Mouse (Mus musculus): Measurements from ENCODE around the gene Ttll5.

Ttll5 gene

DNA sequence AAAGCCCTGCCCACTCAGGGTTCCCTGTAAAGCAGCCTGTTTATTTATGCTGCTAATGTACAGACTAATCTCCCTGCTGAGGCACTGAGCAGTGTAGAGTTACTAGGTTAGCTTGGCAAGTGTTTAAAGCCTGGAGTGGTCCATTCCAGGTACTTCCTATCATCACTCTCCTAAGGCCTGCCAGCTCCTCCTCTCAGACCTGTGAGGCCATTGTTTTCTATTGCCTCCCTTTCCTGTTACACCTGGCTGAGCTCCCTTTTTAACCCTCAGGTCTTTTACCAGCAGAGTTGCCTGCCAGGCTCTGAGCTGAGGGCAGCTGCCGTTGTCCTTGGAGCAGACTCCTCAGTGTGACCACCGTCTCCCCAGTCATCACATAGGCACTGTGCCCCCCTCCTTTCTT, 146.3 kb downstream of the Ttll5 start:
- no peak for DNase-seq

DNA sequence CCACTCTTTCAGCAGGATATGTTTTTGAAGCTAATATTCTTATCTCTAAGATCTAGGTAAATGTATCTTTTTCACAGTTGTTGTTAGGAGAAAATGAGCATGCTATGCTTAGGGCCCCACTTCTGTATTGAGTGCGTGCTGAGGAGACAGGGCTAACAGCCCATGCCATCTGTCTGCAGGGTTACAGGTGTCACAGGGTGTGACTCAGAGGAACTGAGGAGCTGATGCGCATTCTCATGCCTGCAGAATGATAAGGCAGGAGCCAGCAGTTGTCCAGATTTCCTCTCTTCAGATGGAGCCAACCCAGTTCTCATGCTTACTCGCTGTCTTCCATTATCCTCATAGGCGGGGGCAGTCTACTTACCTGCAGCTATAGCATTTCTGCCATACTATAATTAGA, 147.2 kb downstream of the Ttll5 start:
- DNase-seq: peak; percentile 25

DNA sequence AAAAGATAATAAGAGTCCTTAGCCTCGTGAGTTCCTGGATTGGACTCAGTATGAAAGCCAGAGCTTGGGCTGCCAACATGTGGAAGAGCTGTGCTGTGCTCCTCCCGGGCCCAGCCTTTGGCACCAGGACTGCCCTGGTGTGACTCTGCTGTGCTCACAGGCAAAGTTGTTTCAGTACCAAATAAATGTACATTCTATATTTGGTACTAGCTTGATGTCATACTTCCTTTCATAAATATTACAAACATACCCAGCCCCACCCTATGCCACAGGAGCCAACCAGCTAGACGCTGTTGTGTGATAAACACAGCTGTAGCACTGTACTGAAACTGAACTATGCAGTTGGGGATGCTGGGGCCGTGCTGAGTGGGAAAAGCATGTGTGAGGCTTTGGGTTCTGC, 149.1 kb downstream of the Ttll5 start:
- DNase-seq: no peak

DNA sequence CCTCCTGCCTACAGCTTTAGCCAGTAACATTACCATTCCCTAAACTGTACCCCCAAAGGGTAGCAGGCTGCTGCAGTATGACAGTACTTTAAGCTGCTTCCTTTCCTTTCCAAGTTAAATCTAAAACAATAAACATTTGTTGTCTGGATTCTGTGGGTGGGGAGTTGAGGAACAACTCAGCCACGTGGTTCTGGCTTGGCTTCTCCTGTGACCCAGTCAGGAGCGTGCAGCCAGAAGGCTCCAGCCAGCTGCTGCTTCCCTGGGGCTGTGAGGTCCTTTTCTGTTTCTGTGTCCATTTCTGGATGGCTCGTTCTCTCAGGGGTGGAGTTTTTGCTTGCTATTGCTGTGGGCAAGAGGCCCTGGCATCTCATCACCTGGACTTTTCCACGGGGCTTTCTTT, 149.6 kb downstream of the Ttll5 start:
- no peak for DNase-seq

DNA sequence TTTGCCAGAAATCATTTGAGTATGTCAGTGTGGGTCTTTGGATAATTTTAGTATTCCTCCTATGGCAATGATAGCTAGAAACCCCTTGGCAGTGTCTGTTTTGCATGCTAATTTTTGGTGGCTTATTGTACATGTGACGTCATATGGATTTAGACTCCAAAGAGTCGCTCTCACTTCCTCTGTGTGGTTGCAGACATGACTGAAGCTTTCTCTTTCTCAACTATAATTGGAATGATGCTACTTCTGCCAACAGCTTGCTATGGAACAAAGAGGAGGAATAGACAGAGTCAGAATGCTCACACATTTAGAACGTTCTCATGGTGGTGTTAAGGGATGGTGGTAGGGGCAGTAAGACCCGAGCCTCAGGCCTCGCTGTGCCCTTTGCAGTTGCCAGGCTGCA, 155.5 kb downstream of the Ttll5 start:
- no peak for DNase-seq

DNA sequence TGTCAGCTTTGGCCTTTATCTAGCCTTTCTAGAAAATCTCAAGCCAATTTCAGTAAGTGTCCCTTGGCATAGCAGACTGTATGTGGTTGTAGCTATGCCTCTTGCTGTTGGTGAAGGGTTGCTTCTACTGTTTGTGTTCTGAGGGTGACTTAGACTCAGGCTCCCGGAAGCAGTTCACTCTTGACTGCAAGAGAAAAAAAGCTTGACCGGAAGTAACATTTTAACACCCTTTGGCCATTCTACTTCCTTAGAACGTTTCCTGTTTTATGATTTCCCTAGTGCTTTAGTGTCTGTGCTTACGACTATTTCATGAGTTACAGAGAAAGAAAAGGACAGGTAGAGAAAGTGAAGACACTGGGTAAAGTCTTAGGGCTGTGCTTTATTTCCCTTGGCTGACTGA, 161.1 kb downstream of the Ttll5 start:
- DNase-seq: no peak

DNA sequence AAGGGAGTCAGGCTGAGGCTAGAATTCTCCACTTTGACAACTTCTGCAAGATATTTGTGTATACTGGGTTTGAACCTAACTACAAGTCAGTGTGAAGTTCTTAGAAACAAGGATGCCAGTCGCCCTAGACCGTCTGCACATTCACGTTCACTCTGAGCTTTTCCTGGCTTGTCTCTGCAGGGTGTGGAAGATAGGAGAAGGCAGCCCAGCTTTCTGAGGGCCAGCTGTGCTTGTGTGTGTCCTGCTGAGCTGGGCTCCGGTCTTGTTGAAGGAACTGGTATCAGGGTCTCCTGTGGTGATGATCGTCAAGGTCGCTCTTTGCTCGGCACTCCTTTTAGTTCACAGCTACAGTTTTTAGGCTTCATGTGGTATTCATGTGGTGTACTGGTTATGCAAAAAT, 161.6 kb downstream of the Ttll5 start:
- no peak for DNase-seq

DNA sequence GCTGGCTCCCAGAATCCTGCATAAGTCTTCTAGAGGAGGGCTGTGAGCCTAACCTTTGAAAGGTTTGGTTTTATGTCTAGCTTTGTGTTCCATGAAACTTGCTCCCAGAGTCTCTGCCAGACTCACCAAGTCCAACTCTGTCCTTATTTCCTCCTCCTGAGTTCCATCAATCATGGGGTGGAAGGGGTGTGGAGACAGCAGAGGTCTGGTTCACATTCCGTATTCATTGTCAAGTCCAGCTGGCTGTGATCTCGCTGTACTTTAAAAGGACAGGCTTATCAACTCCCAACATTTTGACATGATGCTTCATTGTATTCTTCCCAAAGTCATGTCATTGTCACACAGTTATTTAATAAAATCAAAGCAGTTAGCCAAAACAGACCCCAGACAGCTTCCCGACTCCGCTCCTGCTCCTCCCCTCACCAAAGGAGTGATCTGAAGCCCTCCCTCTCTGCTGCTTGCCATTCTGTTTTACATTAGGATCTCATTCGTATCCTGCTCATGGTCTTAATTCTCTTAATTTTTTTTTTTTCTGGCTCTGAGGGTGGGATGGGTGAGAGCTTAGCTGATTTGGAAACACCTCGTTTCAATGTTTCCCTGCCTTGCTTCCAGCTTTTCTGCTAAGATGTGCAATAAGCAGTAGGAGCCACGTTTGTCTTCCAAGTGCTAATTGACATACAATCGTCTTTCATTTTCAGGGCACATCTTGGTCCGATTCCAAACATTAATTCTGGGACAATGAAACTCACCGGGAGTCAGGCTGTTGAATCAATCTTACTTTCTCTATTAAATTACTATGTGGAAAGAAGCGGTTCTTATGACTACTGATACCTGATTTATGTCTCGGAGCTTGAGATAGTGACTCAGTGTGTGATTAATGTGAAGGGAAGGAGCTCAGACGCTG, 162.3 kb downstream of the Ttll5 start:
- no peak for DNase-seq

DNA sequence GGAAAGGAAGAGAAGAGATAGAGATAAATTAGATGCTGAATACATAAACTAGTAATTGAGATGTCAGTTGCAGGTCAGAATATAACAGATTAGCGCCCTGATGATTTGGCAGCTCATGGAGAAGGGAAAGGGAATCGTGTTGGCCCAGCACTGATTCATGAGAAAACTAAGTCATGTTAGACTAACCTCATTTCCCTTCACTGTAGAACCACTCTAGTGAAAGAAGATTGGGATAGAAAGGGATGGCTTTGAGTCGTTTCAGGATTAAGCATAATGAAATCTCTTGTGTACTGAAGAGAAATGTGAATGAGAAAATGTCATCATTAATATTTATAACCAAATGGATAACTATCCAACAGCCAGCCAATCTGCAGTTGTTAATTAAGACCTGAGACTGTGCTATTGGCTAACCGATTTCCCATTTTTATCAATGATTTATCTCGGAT, 163.0 kb downstream of the Ttll5 start:
- DNase-seq: no peak

DNA sequence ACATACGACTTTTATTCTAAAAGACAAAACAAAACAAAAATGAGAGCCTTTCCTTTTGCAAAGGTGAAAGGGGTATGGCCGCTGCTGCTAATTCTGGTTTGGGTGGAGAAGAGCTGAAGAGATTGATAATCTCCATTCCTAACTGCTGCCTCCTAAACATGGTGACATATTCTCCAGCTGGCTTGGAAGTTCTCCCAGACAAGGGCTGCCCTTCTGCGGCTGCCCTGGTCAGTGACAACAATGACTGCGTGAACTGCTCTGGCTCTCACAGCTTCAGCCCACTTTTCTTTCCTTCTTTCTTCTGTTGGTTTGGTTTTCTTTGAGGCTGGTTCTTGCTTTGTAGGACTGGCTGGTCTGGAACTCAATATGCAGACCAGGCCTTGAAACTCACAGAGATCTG, 163.7 kb downstream of the Ttll5 start:
- no peak for DNase-seq

DNA sequence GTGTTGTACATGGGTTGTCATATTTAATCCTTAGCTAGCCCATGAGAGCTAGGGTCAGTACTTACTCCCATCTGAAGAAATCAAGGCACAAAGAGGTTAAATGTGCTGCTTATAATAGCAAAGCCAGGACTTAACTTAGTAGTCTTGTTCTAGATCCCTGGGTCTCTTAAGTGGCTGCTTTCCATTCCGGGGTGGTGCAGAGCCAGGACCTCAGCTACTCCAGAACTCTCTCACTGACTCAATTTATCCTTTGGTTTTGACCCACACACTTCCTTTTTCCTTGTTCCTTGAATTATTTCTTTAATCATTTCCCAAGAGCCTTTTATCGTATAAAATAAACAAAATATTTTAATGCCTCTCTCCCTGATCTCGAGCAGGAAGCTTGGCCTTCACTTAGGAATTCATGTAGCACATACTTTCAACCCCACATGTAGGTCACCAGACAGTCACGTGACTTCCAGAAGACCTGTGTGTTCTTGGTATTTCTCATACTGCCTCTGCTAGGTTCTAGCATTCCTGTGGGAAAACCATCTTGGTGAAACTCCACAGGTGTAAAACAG, 164.4 kb downstream of the Ttll5 start:
- DNase-seq: no peak

DNA sequence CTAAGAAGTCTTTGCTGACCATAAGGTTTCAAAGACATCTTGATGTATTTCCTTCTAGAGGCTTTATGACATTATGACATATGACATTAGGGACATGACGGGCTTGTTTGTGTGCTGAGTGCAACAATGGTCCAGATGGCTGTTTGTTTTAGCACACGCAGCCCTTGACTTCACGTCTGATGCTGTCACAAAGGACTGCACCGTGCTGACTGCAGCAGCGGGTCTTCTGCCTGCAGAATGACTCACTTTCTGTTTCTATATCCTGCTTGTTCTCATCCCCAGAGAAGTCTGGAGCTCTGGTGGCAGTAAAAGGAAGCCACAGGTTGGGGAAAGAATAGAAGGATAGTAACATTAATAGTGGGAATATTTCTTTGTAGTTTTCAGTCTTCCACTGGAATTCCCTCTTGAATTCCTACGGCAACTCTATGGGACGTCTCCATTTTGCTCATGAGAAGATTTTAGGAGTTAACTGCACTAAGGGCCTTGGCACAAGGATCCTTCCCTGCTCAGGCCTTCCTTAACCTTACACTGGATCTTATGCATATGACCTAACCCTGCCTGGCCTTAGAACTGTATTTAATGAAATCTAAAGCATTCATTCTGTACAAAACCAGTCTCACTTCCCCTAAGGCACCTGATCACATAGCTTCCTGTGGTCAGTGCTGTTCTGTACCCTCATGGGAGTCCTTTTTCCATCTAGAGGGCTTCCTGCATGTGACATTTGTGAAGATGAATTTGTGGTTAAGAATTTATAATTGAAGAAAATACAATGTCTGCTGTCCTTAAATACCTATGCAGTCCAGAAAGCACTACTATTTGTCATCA, 167.8 kb downstream of the Ttll5 start:
- DNase-seq: no peak

DNA sequence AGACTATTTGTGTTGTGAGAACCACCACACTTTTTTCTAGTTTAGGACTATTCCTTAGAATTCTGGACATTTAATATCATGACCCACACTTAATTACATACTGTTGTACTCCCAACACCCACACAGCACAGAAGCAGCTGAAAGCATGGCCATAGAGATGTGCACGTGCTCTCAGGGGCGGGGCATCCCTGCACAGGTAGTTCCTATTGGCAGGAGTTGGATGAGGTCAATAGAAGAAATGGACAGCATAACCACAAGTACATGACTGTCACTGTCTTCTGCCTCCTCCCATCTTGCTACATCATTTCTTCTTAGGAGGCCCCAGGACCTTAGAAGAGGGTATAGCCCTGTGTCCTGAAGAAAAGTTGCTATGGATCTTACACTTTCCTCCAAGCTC, 168.4 kb downstream of the Ttll5 start:
- no peak for DNase-seq

DNA sequence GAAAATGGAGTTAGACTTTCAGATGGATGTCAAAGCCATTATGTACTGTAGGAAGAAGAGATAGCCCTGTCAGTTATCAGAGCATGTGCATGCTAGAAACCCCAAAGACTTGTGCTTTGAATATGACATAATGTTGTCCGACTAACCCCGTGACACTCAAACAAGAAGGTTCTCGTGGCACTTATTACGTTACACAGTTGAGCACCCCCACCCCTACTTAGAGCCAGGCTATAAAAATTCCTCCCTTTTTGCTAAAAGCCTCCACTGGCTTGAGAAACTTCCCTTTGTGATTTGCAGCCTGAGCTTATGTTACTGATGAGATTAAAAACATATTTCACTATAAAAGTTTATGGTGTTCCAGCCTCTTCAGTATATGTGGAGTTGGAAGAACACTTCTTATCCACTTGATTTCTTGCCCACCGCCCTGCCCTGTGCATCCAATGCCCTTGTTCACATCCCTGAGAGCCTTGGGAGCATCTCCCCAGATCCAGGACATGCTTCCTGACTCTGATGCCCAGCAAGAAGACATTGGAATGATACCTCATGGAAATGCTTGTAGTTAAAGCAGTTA, 169.4 kb downstream of the Ttll5 start:
- DNase-seq: no peak

DNA sequence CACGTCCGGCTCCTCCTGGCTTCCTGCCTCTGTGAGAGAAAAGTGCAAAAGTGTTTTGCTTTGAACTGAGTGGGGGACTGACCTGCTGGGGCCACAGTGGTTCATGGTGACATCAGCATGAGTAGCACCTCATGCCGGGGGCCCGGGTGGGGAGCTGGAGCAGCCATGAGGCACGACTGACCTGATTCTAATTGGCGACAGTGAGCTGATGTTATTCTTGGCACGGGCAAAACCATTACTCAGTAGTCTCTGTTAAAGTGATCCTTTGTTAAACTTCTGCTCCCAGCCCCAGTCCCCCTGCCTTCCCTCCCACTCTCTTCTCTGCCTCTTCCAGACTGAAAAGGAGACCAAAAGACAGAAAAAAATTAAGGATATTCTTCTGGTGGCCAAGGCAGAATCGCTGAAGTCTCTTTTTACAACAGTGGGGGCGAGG, 176.2 kb downstream of the Ttll5 start:
- DNase-seq: no peak

DNA sequence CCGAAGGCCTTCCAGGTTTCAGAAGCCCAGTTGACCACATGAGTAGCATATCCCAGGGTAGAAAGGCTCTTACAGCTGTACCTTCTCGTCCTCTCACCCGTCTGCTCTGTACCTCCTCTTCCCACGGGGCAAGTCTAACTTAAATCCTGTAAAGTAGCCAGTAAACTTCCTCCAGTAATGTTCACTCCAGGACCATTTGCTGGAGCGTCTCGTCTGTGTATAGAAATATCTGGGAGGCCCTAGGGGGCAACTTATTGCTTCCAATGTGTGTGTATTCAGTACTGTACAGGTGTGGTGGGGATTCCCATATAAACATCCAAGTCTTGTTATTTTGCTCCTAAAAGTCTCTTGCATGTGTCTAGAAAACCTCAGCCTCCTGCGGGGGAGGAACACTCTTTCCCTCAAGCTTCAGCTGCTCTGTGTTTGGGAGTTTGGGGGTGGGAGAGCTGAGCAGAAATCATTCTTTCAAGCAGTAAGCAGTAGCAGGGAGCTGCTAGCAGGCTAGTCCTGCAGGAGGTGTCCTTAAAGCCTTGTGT, 176.7 kb downstream of the Ttll5 start:
- no peak for DNase-seq

DNA sequence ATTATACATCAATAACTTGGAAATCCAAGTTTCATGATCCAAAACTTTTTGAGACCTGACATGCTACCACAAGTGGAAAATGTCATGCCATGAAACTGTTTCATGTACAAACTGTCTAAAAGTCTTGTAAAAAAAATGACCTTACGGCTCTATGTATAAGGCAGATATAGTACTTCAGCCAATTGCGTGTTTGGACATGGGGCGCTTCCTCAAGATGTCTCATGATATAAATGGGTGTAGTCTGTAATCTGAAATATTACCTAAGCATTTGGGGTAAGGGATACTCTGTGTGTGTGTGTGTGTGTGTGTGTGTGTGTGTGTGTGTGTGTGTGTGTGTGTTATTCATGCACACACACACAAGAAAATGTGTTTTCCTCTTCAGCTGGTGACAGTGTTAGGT, 180.2 kb downstream of the Ttll5 start:
- DNase-seq: no peak

DNA sequence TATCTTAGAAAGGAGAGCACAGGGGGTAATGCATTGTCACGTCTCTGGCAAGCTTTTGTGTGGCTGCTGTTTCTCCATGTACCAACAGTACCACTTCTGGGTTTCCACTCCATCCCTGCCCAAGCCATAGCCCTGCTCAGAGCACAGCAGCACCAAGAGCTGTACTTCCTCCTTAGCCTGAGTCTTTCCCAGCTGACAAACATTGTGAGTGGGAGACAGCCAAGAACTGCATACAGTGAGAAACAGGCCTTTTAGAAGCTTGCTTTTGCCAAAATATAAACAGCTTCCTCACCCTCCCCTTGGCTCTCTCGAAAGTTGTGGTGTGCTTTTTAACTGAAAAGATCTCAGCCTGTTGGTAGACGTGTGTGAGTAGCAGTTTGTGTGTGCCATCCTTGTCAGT, 182.9 kb downstream of the Ttll5 start:
- no peak for DNase-seq

DNA sequence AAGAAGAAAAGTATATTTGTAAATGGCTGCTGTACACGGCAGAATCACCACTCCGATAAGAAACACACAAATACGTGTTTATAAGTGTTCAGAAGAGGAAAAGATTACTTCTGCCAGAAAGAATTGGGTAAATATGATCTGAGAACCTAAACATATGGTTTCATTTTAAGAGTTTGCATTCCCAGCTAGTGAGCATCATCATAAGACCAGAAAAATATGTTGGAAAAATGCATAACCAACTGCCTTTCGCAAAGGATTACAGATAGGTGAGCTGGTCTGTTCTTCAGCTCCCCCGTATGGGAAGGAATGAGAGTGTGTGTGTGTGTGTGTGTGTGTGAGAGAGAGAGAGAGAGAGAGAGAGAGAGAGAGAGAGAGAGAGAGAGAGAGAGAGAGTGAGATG, 186.2 kb downstream of the Ttll5 start:
- no peak for DNase-seq

DNA sequence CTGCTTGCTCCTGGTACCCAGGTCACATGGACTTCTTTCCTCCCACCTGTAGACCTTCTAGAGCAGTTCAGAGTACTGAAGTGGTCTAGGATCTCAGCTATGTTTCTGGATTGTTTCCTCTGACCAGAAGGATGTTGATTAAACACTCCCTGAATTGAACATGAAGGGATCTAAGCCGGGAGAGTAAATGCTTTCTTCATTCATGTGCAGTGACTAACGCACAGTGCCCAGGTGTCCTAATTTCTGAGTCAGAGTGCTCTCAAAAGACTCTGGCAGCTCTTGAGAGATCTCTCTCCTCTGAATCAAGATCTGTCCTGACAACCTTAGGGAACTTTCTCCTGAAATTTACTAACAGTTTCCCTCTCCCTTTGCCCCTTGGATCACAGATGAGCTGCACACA, 187.7 kb downstream of the Ttll5 start:
- DNase-seq: no peak

DNA sequence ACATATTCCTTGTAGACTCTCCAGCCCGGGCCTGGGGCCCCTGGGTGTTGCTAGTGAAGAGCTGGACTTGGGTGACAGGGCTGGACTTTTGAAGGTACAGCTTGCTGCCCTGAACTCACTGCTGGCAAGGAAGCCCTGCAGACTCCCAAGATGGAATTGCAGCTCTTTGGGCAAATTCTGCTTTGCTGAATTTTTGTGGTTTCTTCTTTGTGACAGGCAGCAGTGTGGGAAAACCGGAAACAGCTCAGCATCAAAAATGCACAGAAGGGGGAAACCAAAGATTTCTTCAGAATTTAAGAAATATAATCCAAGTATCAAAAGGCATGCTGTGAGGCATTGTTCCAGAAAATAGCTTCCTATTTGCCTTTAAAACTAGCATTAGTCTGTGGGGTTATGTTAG, 189.7 kb downstream of the Ttll5 start:
- no peak for DNase-seq

DNA sequence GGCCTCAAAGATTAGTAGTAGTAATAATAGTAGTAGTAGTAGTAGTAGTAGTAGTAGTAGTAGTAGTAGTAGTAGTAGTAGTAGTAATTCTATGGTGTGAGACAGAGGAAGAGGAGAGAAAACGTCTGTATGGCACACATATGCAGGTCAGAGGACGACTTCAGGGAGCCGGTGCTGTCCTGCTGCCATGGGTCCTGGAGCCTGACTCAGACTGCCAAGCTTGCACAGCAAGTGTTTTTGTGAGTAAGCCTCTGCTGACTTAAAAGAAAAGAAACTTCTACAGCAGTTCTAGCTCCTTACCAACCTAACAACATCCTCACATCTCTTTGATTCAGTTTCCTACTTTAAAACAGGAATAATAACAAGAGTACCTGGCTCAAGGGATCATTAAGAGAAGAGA, 190.2 kb downstream of the Ttll5 start:
- no peak for DNase-seq

DNA sequence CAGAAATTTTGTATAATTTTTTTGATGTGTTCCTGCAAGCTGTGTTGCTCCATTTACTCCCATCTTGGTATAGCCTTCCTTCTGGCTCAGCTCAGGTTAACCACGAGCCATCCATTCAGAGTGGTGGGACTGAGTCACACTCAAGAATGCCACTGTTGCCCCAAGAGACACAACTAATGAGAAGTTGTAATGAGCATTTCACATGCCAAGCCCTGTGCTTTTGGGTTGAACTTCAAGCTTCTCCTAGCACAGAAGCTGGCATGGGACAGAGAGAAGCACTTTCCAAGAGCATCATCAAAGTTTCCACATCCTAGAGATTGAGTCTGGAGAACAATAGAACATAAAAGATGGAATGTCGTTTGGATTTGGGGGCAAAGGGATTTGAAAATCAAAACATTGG, 190.7 kb downstream of the Ttll5 start:
- no peak for DNase-seq
